Mouse (Mus musculus) heart, embryonic 13.5 days (tissue): ENCODE data around the gene Tmem106c. TPM values are rescaled to one million over a fixed set of nuclear protein-coding genes. Genes with fewer than 3 reads are reported as not detected.

ENCODE experiments used
- polyA plus RNA-seq: library from polyadenylated mRNA; unstranded; fragments of >200 nt; fragmentation: Nextera tagmentation; extraction: Ambion mirVana; gene quantifications from 2 replicates; pipeline ENCODE4 v1.2.1, GENCODE M21; 2015

The Tmem106c gene
- polyA plus RNA-seq, 1 experiment from 2014 or later: 29.6 TPM

Other genes with a start within 250 kb of the Tmem106c start
- 0.23 and 0.45 TPM in 2 replicates for gene Endou, start 232.9 kb upstream of the Tmem106c start, polyA plus RNA-seq
- 22.1 and 25.4 TPM in 2 replicates for gene Rapgef3, start 196.2 kb upstream of the Tmem106c start, polyA plus RNA-seq
- gene Slc48a1, start 185.7 kb upstream of the Tmem106c start, polyA plus RNA-seq: 70.2 and 70.8 TPM in 2 replicates
- gene Hdac7, start 119.7 kb upstream of the Tmem106c start, polyA plus RNA-seq: 23.4 and 23.7 TPM in 2 replicates
- gene Vdr, start 53.6 kb upstream of the Tmem106c start, polyA plus RNA-seq: 1.1 TPM in 2 replicates
- gene Col2a1, start 40.5 kb downstream of the Tmem106c start, polyA plus RNA-seq: 26.1 and 27.8 TPM in 2 replicates
- 86.7 and 90.4 TPM in 2 replicates for gene Pfkm, start 128.4 kb downstream of the Tmem106c start, polyA plus RNA-seq
- 18.2 and 19.6 TPM in 2 replicates for gene Senp1, start 129.5 kb downstream of the Tmem106c start, polyA plus RNA-seq
- gene Asb8, start 201.4 kb downstream of the Tmem106c start, polyA plus RNA-seq: 76.5 and 86.6 TPM in 2 replicates
- gene Ccdc184, start 203.0 kb downstream of the Tmem106c start, polyA plus RNA-seq: 1.1 and 1.4 TPM in 2 replicates
- not detected in 2 replicates for gene Olfr288, start 231.3 kb downstream of the Tmem106c start, polyA plus RNA-seq